ENCODE assay signal across 10 mouse cellular contexts in the genomic region with DNA sequence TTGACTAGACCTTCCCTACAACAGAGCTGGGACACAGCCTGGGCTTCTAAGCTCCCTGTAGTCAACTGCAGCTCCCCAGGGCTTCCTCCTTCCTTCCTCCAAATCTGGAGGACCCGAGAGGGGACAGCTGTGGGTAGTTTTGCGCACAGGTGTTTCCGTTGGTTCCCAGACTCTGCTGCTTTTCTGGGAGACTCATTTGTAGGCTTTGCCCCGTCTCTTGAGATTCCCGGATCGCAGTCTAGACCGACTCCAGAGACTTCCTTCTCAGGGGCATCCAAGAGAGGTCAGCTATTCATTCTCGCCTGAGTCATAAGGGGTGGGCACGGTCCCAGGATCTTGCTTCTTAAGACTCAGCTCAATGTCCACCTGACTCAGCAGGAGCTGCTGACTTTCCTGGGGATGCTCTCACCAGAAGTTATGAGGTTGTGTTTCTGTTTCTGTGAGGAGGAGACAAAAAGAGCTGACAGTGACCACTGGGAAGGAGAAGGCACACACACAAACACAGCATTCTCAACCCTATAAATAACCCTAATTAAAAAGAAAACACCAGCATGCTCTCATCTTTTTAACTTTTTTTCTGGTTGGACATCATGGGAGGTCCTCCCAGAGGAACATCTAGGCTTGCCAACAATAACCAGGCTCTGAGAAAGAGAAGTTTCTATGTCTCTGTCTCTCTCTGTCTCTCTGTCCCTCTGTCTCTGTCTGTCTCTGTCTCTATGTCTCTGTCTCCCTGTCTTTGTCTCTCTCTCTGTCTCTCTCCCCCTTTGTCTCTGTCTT.
DNase-seq lines count a peak whose midpoint lies in the region; ATAC-seq and TF ChIP-seq lines count a peak whose summit lies in the region.
"Had no signal": no experiment of that assay in that cellular context is flagged by ENCODE, and none has a peak within 500 bp of the region (broad histone marks: within the 10 kb centered on the region; RNA-seq: fewer than 3 reads in every experiment).

No protein-coding gene starts in this region.

- TF ChIP-seq EP300 in heart, postnatal 0 days (IDR thresholded peaks at IDR 0.05; ENCODE audit: low read depth), result 0 out of 2 replicates have a peak, but pooled peaks have one; percentile 37

- DNase-seq in adrenal gland, adult (ENCODE audit: inconsistent age in 2 of 2, low spot score in 1 of 2), result peak; percentile 41 to 66
- no peak for DNase-seq in adrenal gland, postnatal 4 days (ENCODE audit: low spot score in 2 of 2)
- DNase-seq in adrenal gland, adult 2 months, result peak; percentile 52
- DNase-seq in heart, postnatal 0 days (ENCODE audit: low spot score), result peak; percentile 25
- DNase-seq in kidney, postnatal 25 days, result peak; percentile 72 to 75
- no peak for DNase-seq in spleen, adult 12 weeks (ENCODE audit: low spot score)
- no peak for DNase-seq in midbrain, embryonic 10.5 days (ENCODE audit: low spot score)
- DNase-seq in midbrain, embryonic 11.5 days (ENCODE audit: low spot score, missing footprints), result no peak
- DNase-seq: cerebellum, adult 11-12 months had no signal

- WGBS in heart, postnatal 0 days, result 55% methylated on average over 9 of the region's 9 CpGs
- 95% methylated on average over 9 of the region's 9 CpGs for WGBS in midbrain, embryonic 10.5 days
- WGBS in midbrain, embryonic 11.5 days, result 86% methylated on average over 9 of the region's 9 CpGs

- H3K4me2 ChIP-seq in heart, postnatal 0 days (ENCODE audit: low read depth, low read length), result no peak overlapping the region; the same call in 1 of the 2 replicates
- no peak overlapping the region for H3K4me2 ChIP-seq in midbrain, embryonic 11.5 days

- H3K9me3 ChIP-seq in heart, postnatal 0 days (replicated peaks; ENCODE audit: control insufficient read depth, low read length), result no peaks in the 10 kb centered on the region
- no peaks in the 10 kb centered on the region for H3K9me3 ChIP-seq in midbrain, embryonic 10.5 days (replicated peaks)
- no peaks in the 10 kb centered on the region for H3K9me3 ChIP-seq in midbrain, embryonic 11.5 days (ENCODE audit: control insufficient read depth, low read length)

- H3K9ac ChIP-seq in heart, postnatal 0 days (replicated peaks; ENCODE audit: low read depth, low read length), result no peak overlapping the region
- no peak overlapping the region for H3K9ac ChIP-seq in midbrain, embryonic 11.5 days (ENCODE audit: low read length)

- no peak overlapping the region for H3K4me3 ChIP-seq in heart, postnatal 0 days (ENCODE audit: low read depth, low read length)
- no peak overlapping the region for H3K4me3 ChIP-seq in midbrain, embryonic 10.5 days
- H3K4me3 ChIP-seq in midbrain, embryonic 11.5 days (ENCODE audit: low read depth, low read length), result no peak overlapping the region
- H3K4me3 ChIP-seq: erythroblast, embryonic 14.5 days had no signal

- TF ChIP-seq CTCF in heart, postnatal 0 days (IDR thresholded peaks at IDR 0.05; ENCODE audit: low read depth), result no peak

- H3K4me1 ChIP-seq in heart, postnatal 0 days (ENCODE audit: control insufficient read depth, insufficient read depth), result 0 out of 2 replicates have a peak, but pooled peaks cover 3% of the 10 kb centered on the region
- H3K4me1 ChIP-seq in midbrain, embryonic 10.5 days, result no peaks in the 10 kb centered on the region
- H3K4me1 ChIP-seq in midbrain, embryonic 11.5 days (ENCODE audit: control insufficient read depth, insufficient read depth, low read length), result no peaks in the 10 kb centered on the region

- peak overlapping the region; percentile 7; the same call in 1 of the 2 replicates for H3K27ac ChIP-seq in heart, postnatal 0 days (ENCODE audit: low read depth)
- H3K27ac ChIP-seq in midbrain, embryonic 10.5 days (replicated peaks), result no peak overlapping the region
- no peak overlapping the region for H3K27ac ChIP-seq in midbrain, embryonic 11.5 days (ENCODE audit: low read depth, low read length)

- H3K27me3 ChIP-seq in heart, postnatal 0 days (ENCODE audit: control insufficient read depth, insufficient read depth, low read length), result no peaks in the 10 kb centered on the region
- H3K27me3 ChIP-seq in midbrain, embryonic 10.5 days (ENCODE audit: low read depth, poor library complexity, severe bottlenecking), result no peaks in the 10 kb centered on the region
- no peaks in the 10 kb centered on the region for H3K27me3 ChIP-seq in midbrain, embryonic 11.5 days (ENCODE audit: control insufficient read depth, insufficient read depth, low read length)

- no peaks in the 10 kb centered on the region for H3K36me3 ChIP-seq in heart, postnatal 0 days (replicated peaks; ENCODE audit: control insufficient read depth, insufficient read depth, low read length)
- H3K36me3 ChIP-seq in midbrain, embryonic 10.5 days, result no peaks in the 10 kb centered on the region
- no peaks in the 10 kb centered on the region for H3K36me3 ChIP-seq in midbrain, embryonic 11.5 days (ENCODE audit: control insufficient read depth, insufficient read depth, low read length)

- peak; percentile 47; the same call in 1 of the 2 replicates for ATAC-seq in heart, postnatal 0 days (ENCODE audit: insufficient read depth, low read depth)
- no peak for ATAC-seq in midbrain, embryonic 11.5 days (ENCODE audit: low FRiP score)

Comparison
In these comparisons a context has a peak if more than half of its experiments do, and no peak if none do; other contexts are left out.
1. DNase-seq: peak in adrenal gland, adult (2 of 2), adrenal gland, adult 2 months (single experiment), heart, postnatal 0 days (single experiment) and kidney, postnatal 25 days (2 of 2); none in adrenal gland, postnatal 4 days (0 of 2), spleen, adult 12 weeks (single experiment), midbrain, embryonic 10.5 days (single experiment) and midbrain, embryonic 11.5 days (single experiment).